Mouse (Mus musculus) right cerebral cortex, postnatal 10 days (tissue): Measurements from ENCODE around the gene Cmtm7.
"Not testable (repeated sequence)": the region's sequence is repeated elsewhere in the genome, so short reads cannot be mapped to it uniquely, and the experiment has no call there.

Experiments
- DNase-seq, 2 experiments: peaks; one replicate each; pipeline ENCODE4 v3.0.0; 2021; ENCODE audit warnings: low spot score in 2 of 2

Cmtm7 gene

DNA sequence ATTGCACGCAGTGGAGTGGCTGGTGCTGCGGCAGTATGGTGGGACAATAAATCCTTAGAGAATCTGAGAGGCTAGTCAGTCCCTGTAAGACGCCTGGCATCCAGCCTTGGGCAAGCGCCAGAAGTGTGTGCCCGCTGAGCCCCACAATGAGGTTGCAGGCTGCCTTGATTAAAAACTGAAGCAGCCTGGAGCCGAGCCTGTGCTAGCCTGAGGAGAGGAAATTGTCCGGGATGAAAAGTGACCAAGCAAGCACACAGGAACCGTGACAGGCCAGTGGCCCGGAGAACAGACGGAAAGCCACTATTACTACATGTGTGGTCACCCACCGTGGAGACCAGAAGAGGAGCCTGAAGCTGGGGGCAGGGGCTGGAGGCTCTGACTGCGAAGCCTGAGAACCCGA lies 14.6 kb downstream of the Cmtm7 start:
- DNase-seq: peak; percentile 88

DNA sequence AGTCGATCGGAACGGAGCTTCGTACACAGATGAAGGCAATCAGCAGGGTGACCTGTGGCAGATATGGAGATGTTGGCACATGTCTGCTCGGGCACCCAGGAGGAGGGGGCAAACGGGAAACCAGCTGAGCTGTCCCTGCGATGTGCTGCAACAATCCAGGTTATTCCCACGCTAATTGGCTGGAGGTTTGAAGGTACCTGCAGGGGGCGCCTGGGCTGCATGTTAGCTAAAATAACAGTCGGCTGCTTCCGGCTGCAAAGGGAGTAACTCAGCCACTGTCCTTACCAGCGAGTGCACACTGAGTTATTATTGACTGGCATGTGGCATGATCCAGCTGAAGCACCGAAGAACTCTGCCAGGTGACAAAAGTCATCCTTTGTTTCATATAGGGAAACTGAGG lies 18.3 kb downstream of the Cmtm7 start:
- DNase-seq: no peak

DNA sequence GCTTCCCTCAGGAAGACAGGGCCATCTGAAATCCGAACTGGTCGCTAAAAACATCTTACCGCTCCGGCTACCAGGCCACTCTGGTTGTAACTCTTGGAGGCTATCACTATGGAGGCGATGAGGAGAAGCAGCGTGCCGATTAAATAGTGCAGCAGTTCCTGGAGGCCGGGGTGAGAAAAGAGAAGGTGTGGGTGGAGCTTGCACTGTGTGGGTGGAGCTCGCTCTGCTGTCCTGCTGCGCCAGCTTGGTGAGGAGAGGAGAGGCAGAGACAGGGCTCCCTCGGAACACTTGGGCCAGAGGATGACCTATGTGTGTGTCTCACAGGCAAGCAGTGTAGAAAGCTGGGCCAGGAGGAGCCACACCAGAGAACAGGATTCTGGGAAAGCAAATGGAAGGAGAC lies 19.8 kb downstream of the Cmtm7 start:
- no peak for DNase-seq

DNA sequence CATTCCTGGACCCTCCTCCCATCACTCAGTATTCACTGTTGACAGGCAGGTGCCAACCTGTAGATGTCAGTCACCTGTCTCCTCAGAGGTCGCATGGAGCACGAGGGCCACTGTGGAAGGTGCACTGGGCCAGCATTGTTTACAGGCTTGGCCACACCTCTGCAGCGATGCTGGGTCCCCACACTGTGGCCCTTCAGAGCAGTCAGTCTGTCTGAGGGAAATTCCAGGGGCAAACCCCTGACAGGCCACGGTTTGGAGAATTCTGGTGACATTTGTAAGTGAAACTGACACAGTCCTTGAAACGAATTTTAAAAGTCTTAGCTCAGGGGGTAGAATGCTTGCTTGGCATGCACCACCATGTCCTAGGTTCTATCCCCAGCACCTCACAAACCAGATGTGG lies 21.3 kb downstream of the Cmtm7 start:
- DNase-seq: no peak

DNA sequence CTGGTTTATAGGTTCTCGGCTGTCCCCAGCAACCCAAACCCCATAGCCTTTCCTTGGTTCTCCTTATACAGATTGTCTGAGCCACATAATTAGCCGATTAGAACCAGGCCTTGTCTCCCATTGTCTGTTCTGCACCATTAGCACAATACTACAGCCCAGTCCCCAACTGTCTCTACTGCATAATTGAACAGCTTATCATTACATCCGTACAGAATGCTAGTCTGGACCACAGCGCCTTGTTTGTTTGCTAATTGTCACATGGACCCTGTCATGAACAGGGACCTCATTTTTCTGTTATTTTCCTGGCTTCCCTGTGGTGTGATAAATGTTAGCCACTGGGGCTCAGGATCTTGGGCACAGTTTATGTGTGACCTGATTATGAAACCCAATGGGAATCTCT lies 21.8 kb downstream of the Cmtm7 start:
- DNase-seq: no peak

- DNase-seq: no peak
Measured at GRCm38 (mm10) chr9:114758801-114759200, 22.9 kb downstream of the Cmtm7 start.

- no peak for DNase-seq
Measured at GRCm38 (mm10) chr9:114758272-114758671, 23.4 kb downstream of the Cmtm7 start.

- peak; percentile 91 for DNase-seq
Measured at GRCm38 (mm10) chr9:114752863-114753484, 28.7 kb downstream of the Cmtm7 start.

GRCm38 (mm10) chr9:114752311-114752710 lies 29.3 kb downstream of the Cmtm7 start:
- DNase-seq: no peak

DNA sequence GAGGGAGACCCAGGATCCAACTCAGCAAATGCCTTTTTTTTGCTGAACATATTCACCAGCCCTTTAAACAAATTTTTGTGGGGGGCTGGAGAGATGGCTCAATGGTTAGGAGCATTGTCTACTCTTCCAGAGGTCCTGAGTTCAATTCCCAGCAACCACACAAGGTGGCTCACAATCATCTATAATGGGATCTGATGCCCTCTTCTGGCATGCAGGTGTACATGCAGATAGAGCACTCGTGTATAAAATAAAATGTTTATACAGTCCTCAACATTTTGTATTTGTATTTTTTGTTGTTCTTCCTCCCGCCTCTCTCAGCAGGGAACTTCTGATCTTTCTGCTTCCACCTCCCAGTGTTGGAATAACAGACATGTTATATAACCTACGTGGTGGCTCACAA lies 30.1 kb downstream of the Cmtm7 start:
- no peak for DNase-seq

DNA sequence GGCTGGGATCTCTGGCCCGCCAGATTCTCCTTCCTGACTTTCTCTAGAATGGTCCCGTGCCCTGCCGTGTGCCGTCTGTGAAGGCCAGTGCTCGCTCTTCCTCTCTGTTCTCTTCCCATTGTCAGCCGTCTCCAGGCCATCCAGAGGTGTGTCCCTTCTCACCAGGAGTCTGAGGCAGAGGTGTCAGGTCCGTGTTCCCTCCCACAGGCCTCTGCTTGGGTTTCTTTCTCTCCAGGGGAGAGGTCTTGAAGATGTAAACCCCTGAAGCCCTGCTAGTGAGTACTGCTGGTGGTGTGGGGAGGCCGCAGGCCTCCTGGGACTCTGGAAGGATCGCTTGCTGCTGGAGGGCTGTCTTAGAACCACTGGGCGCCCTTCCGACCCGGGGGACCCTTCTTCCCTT lies 34.2 kb downstream of the Cmtm7 start:
- no peak for DNase-seq

GRCm38 (mm10) chr9:114747012-114747411 lies 34.6 kb downstream of the Cmtm7 start:
- no peak for DNase-seq

GRCm38 (mm10) chr9:114745654-114746053 lies 36.0 kb downstream of the Cmtm7 start:
- DNase-seq: no peak

DNA sequence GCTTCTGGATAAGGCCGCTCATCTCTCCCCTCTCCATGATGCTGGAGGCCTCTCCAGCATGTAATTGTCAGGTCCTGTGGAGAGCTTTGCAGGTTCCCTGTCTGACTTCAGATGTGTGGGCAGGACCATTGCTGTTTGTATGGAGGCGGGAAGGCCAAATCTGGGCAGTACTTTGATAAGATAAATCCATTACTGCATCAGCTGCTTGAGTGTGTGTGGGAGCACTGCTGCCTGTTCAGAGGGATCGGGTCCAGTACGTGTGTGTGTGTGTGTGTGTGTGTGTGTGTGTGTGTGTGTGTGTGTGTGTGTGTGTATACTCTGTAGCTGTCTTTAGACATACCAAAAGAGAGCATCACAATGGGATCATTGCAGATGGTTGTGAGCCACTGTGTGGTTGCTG lies 36.5 kb downstream of the Cmtm7 start:
- no peak for DNase-seq

DNA sequence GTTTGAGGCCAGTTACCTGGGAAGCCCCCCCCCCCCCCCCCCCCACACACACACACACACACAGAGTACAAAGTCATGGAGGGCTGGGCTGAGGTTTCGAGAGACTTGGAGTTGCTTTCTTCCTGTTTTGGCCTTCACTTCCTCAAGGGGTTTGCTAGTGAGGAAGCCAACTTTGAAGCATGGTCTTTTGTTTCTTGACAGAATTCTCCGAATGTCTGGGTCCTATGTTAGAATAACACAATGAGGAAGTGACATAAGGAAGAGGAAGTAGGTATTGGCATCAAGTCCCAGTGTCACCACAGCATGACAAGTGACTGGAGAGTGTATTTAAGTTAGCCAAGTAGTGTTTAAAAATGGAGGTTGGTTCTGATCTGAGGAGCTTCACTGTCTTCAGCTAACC lies 38.9 kb downstream of the Cmtm7 start:
- DNase-seq: no peak

GRCm38 (mm10) chr9:114740336-114740735 lies 41.3 kb downstream of the Cmtm7 start:
- no peak for DNase-seq

DNA sequence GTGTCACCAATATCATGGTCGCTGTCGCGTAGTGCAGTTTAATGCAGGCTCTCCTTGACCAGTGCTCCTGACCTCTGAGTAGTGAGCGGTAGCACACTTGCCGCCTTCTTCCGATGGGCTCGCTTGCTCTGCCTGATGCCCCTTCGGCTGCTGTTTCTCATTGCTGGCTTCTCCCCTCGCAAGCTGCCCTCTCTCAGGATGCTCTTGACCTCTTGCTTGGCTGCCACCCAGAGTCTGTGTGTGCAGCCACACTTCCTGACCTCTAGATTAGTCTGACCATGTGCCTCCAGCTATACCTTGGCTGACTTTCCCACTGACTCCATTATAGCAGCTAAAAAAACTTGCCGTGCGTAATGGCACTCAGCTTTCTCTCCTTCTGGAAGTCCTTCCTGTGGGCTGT lies 45.2 kb downstream of the Cmtm7 start:
- DNase-seq: no peak

DNA sequence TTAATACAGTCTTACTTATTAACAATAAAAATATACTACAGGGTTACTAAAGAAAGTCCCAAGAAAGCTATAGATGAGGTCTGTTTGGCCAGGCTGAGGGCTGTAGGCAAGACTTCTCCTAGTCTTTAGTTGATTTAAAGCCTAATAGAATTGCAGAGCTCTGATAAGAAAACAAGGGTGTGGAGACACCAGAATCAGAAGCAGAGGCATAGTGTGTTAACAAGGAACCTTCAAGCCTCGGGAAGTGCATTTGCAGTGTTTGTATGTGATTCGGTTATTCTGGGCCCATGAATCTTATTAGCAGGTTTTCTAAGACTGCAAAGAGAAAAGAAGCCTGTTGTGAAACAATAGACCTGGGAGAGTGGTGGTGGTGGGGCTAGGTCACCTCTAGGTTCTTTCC lies 48.4 kb downstream of the Cmtm7 start:
- no peak for DNase-seq

DNA sequence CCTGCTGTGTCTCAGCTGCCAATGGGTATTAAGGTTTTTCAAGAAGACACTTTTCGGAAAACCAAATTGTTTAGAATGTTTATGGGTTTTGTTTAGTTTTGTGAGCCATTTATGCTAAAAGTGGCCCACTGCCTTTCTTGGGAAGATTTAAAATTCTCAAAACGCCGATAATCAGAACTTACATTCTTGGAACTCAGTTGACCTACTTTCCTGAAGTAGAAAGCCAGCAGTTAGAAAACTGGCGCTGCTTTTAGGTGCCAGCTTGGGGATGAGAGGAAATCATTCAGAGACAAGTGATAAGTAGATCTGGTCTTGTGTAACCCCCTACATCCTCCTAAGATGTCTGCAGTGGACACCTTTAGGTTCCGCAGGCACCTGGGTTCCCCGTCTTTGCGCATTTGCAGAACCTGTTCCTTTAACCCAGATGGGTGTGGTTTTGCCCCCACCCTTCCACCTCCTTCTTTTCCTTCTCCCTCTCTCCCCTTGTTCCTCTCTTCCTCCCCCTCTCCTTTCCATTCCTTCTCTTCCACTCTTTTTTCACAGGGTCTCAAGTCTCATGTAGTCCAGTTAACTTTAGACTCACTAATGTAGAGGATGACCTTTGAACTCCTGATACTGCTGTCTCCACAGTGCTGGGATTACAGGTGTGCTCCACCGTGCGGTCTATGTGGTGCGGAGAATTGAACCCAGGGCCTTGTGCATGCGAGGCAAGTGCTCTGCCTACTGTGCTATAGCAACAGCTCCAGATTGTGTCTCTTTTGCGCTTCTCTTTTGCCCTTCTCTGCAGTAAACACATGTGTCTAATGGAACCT lies 49.6 kb downstream of the Cmtm7 start:
- DNase-seq: no peak

- peak; percentile 97 to 98 for DNase-seq
Measured at GRCm38 (mm10) chr9:114731011-114731755, 50.5 kb downstream of the Cmtm7 start, which contains the start of gene Cmtm6. Gene Cmtm6 (plus strand): TSS chr9:114731116.

GRCm38 (mm10) chr9:114729911-114730805 lies 51.5 kb downstream of the Cmtm7 start:
- DNase-seq: no peak

DNA sequence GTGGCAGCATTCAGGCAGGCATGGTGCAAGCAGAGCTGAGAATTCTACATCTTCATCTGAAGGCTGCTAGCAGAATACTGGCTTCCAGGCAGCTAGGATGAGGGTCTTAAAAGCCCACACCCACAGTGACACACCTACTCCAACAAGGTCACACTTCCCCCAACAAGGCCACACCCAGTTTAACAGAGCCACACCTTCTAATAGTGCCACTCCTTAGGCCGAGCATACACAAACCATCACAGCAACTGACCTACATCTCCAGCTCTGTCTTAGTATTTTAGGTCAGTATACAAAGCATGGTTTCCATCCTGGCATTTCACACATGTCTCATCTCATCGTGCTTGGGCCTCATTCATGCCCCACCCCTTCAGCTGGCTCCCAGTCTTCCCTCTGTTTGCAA lies 53.2 kb downstream of the Cmtm7 start:
- DNase-seq: not testable (repeated sequence)
